Mouse (Mus musculus) limb, embryonic 11.5 days (tissue): ENCODE measurements around the gene Olfr545. TPM values are rescaled to one million over a fixed set of nuclear protein-coding genes. Genes with fewer than 3 reads are reported as not detected.
"Not testable (repeated sequence)": the region's sequence is repeated elsewhere in the genome, so short reads cannot be mapped to it uniquely, and the experiment has no call there.

ENCODE experiments used
- ATAC-seq: fragments of 200-750 bp; cut with Nextera tagmentation; 2 replicates; pipeline ENCODE4 v1.8.0; 2017; ENCODE audit warnings: low read depth; ENCODE audit not compliant: insufficient number of reproducible peaks, low FRiP score, low TSS enrichment
- DNase-seq: peaks from one replicate; pipeline ENCODE4 v3.0.0-alpha.2; 2015; ENCODE audit warnings: low spot score
- H3K27ac ChIP-seq: fragments of 300-500 bp; sonication (generic); replicated peaks from 2 replicates; pipeline ENCODE4 v1.5.1; 2014; ENCODE audit warnings: low read depth, mild to moderate bottlenecking, low read length
- H3K27me3 ChIP-seq: fragments of 300-500 bp; sonication (generic); 2 replicates; pipeline ENCODE4 v1.6.1; 2014; ENCODE audit warnings: mild to moderate bottlenecking, low read length, mixed read lengths; ENCODE audit not compliant: control insufficient read depth, insufficient read depth
- H3K36me3 ChIP-seq: fragments of 300-500 bp; sonication (generic); 2 replicates; pipeline ENCODE4 v1.6.1; 2014; ENCODE audit warnings: mild to moderate bottlenecking, low read length, moderate library complexity, mixed read lengths; ENCODE audit not compliant: control insufficient read depth, insufficient read depth
- H3K4me1 ChIP-seq: fragments of 300-500 bp; sonication (generic); 2 replicates; pipeline ENCODE4 v1.6.1; 2014; ENCODE audit warnings: low read length, mixed read lengths; ENCODE audit not compliant: control insufficient read depth, insufficient read depth
- H3K4me2 ChIP-seq: fragments of 300-500 bp; sonication (generic); 2 replicates; pipeline ENCODE4 v1.6.1; 2014; ENCODE audit warnings: low read depth, mild to moderate bottlenecking, moderate library complexity; ENCODE audit not compliant: severe bottlenecking
- H3K4me3 ChIP-seq: fragments of 300-500 bp; sonication (generic); 2 replicates; pipeline ENCODE4 v1.5.1; 2014; ENCODE audit warnings: low read depth, low read length
- H3K9ac ChIP-seq: fragments of 300-500 bp; sonication (generic); 2 replicates; pipeline ENCODE4 v1.6.1; 2014; ENCODE audit warnings: mild to moderate bottlenecking, low read length
- H3K9me3 ChIP-seq: fragments of 300-500 bp; sonication (generic); 2 replicates; pipeline ENCODE4 v1.6.1; 2016; ENCODE audit warnings: low read length; ENCODE audit not compliant: control insufficient read depth
- WGBS: fragments of 180-500 bp; shearing (Covaris S2); extraction: QIAGEN DNeasy Blood & Tissue Kit; methylation state at CpG from one replicate; pipeline ENCODE4 v1.1.7; 2014; 5-methylcytosine and 5-hydroxymethylcytosine counted together
- polyA plus RNA-seq: library from polyadenylated mRNA; unstranded; fragments of >200 nt; fragmentation: Nextera tagmentation; extraction: Ambion mirVana; gene quantifications from 2 replicates; pipeline ENCODE4 v1.2.1, GENCODE M21; 2014

Gene Olfr545
- polyA plus RNA-seq, 1 experiment from 2014 or later, result 0.39 TPM

DNA sequence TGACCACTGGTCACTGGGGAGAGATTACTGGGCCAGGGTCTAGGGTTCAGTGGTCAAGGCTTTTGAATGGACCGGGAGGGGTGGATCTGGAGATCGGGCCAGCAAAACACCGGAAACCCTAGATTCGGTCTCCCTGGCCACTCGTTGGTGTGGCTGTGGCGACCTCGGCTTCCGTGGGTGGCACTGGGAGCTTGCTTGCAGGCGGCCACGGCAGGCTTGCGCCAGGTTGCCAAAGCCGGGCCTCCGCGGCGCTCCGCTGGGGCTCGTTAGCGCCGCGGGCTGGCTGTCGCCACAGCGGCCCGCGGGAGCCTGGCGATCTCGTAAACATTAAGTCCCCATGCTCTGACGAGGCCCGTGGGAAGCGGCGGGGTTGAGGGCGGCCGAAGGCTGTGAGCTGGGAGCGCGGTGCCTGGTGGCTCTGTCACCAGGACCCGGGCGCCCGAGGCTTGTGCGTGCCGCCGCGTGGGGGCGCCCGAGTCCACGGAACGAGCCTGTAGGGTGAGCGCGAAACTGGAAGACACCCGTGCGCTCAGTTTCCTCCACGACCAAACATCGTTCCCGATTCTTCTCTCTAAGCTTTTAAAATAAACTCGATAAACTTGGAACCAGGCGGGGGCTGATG is 13.6 kb upstream of the Olfr545 start:
- H3K4me3 ChIP-seq, result peak overlapping the region; percentile 36
- peaks cover 3% of the 10 kb centered on the region; the same call in 1 of the 2 replicates for H3K27me3 ChIP-seq
- H3K9ac ChIP-seq, result peak overlapping the region; percentile 69
- no peak overlapping the region for H3K27ac ChIP-seq
- no peaks in the 10 kb centered on the region for H3K36me3 ChIP-seq
- peak; percentile 92 for DNase-seq
- no peaks in the 10 kb centered on the region for H3K9me3 ChIP-seq
- H3K4me2 ChIP-seq, result peak overlapping the region; percentile 85
- no peaks in the 10 kb centered on the region for H3K4me1 ChIP-seq
- ATAC-seq, result peak; percentile 85
- WGBS, result under 1% methylated on average over 54 of the region's 54 CpGs

DNA sequence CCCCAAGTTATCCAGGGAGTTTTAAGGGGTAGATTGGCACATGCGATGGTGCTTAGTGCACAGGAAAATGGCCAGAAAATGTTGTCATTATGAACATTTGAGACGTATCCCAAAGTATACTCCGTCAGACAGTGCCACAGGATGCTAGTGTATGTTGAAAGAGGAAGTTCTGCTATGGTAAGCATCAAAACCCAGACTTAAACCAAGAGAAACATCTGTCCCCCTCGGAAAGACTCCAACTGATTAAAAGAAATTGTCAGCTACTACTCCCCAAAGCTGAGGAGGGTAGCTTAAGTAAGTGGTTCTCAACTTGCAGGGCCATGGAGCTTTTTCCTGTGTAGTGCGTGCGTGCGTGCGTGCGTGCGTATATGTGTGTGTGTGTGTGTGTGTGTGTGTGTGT is 12.6 kb upstream of the Olfr545 start:
- DNase-seq (no peak), ATAC-seq (no peak)
- no peak overlapping the region for H3K27ac ChIP-seq
- H3K4me2 ChIP-seq, result no peak overlapping the region
- no peak overlapping the region for H3K4me3 ChIP-seq
- H3K27me3 ChIP-seq, result peaks cover 3% of the 10 kb centered on the region; the same call in 1 of the 2 replicates
- no peaks in the 10 kb centered on the region for H3K36me3 ChIP-seq
- H3K9me3 ChIP-seq, result no peaks in the 10 kb centered on the region
- no peaks in the 10 kb centered on the region for H3K4me1 ChIP-seq
- H3K9ac ChIP-seq, result no peak overlapping the region
- WGBS, result 93% methylated on average over 10 of the region's 10 CpGs

DNA sequence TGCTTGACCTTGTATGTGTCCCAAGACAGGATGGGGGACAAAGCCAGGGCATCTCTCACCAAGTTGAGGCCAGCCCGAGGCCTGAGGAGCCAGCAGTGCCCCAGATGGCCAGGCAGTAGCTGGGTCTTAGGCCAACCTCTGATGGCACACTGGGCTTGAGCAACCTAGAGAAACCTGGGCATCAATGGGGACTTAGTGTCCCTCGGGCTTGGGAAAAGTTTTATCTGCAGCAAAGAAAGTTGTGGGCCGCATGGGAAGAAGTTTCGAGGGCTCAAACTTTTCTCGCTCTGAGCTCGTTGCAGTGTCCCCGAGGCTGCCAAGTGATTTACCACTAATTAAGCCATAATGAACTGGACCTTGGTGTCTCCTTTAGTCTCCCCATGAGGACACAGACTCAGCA is 10.4 kb upstream of the Olfr545 start:
- no peak for DNase-seq
- ATAC-seq, result no peak
- Histone ChIP-seq H3K27me3 (peaks cover 3% of the 10 kb centered on the region; the same call in 1 of the 2 replicates), H3K9me3 (no peaks in the 10 kb centered on the region), H3K4me2 (no peak overlapping the region), H3K4me1 (no peaks in the 10 kb centered on the region), H3K4me3 (no peak overlapping the region), H3K27ac (no peak overlapping the region), H3K36me3 (no peaks in the 10 kb centered on the region), H3K9ac (no peak overlapping the region)
- WGBS, result 71% methylated on average over 7 of the region's 7 CpGs

DNA sequence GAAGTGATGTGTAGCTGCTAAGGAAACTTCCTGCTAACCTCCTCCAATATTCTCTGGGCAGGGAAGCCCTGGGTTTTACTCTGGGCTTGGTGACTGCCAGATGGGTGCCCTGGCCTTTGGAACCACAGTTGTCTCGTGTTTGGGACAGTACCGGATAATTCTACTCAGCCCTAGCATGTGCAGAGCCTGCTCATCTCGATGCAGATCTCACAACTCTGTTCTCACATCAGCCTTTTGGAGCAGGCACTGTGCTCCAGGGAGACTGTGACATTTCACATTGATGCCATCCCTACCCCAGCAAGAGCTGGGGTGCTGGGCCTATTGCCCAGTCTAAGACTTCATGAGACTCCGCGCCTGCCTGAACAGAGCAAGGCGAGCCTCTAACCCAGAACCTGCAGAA is 9.3 kb upstream of the Olfr545 start:
- ATAC-seq (no peak), DNase-seq (no peak)
- H3K4me3 ChIP-seq, result no peak overlapping the region
- H3K27ac ChIP-seq, result no peak overlapping the region
- no peaks in the 10 kb centered on the region for H3K36me3 ChIP-seq
- no peaks in the 10 kb centered on the region for H3K4me1 ChIP-seq
- H3K9ac ChIP-seq, result no peak overlapping the region
- no peaks in the 10 kb centered on the region for H3K9me3 ChIP-seq
- WGBS, result 91% methylated on average over 6 of the region's 6 CpGs
- H3K4me2 ChIP-seq, result no peak overlapping the region
- no peaks in the 10 kb centered on the region for H3K27me3 ChIP-seq

DNA sequence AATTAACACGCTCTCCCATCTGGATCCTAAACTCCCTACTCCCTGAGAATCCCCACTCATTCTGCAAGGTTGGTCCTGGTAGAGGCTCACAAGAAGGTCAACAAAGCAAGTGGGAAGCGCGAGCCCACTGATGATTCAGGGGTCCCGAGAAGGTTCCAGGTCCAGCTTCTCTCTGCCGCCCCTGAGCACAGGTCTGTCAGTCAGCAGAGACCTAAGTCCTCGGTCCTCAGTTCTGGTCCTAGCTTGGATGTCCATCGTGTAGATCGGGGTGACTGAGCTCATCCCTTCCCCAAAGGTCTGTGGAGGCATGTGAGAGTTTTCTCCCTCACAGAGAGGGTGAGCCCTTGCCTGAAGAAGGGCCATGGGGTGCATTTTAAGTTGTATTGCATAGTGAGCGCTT is 8.7 kb upstream of the Olfr545 start:
- H3K36me3 ChIP-seq, result no peaks in the 10 kb centered on the region
- no peaks in the 10 kb centered on the region for H3K9me3 ChIP-seq
- H3K27me3 ChIP-seq, result no peaks in the 10 kb centered on the region
- no peak overlapping the region for H3K4me2 ChIP-seq
- no peak overlapping the region for H3K27ac ChIP-seq
- 87% methylated on average over 9 of the region's 9 CpGs for WGBS
- no peaks in the 10 kb centered on the region for H3K4me1 ChIP-seq
- DNase-seq (no peak), ATAC-seq (no peak)
- no peak overlapping the region for H3K4me3 ChIP-seq
- no peak overlapping the region for H3K9ac ChIP-seq

DNA sequence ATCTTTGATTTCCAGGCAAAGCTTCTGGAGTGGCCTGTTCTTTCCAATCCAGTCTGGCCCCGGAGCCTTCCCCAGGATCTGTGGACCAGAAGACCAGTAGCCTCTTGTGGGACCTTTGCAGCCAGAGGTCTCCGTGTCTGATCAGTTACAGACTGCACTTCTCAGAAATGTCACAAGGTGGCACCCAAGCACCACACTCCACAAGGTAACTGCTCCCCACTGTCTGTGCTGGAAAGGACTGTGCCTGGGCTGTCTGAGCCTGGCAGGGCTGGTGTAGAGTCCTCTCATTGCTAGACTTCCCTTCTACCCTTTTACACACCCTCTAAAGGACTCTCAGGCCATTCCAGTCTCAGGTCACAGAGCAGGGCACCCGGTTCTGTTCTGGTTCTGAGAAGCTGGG is 7.5 kb upstream of the Olfr545 start:
- Histone ChIP-seq H3K4me1 (no peaks in the 10 kb centered on the region), H3K9me3 (no peaks in the 10 kb centered on the region), H3K27me3 (no peaks in the 10 kb centered on the region), H3K9ac (no peak overlapping the region), H3K27ac (no peak overlapping the region), H3K4me3 (no peak overlapping the region), H3K4me2 (no peak overlapping the region), H3K36me3 (no peaks in the 10 kb centered on the region)
- WGBS, result 45% methylated on average over 3 of the region's 3 CpGs
- DNase-seq, result peak; percentile 83
- ATAC-seq, result peak; percentile 64

DNA sequence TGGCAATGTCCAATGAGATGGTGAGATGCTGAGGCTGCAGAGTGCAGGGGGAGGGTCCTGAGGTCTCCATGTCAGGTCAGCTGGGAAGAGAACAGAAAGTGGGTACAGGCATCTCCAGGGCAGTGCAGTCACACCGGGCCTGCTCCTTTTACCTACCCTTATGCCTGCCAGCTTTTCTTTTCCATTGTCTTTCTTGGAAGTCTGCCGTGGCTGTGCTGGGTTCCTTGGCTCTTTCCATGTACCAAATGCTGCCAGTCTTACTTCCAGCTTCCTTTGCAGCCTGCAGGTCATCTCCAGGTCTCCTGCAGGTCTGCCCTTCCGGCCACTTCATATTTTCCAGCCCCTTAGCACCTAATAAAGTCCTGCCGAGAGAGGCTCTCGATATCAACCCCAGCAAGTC is 2.6 kb upstream of the Olfr545 start:
- Histone ChIP-seq H3K27me3 (no peaks in the 10 kb centered on the region), H3K27ac (no peak overlapping the region), H3K4me1 (no peaks in the 10 kb centered on the region), H3K4me3 (no peak overlapping the region), H3K9me3 (no peaks in the 10 kb centered on the region), H3K9ac (no peak overlapping the region), H3K4me2 (no peak overlapping the region), H3K36me3 (no peaks in the 10 kb centered on the region)
- ATAC-seq (no peak), DNase-seq (no peak)
- 67% methylated on average over 5 of the region's 5 CpGs for WGBS

DNA sequence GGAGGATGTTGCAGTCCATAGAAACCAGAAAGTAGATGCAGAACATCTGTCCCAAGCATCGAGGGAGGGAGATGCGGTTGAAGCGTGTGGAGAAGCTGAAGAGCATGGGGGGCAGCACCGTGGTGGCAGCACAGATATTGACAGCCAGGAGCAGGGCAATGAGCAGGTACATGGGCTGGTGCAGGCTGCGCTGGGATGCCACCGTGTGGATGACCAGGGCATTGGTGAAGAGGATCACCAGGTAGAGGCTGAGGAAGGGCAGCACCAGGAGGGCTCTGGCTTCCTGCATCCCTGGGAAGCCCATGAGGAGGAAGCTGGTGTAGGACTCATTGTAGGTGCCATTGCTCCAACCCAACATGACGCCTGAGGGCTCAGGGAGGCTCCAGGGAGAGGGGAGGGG is 5.0 kb downstream of the Olfr545 start:
- H3K27ac ChIP-seq, H3K27me3 ChIP-seq, H3K4me2 ChIP-seq, DNase-seq, H3K4me3 ChIP-seq, H3K9ac ChIP-seq, ATAC-seq, H3K4me1 ChIP-seq, H3K36me3 ChIP-seq, H3K9me3 ChIP-seq: not testable (repeated sequence)
- WGBS, result 41% methylated on average over 6 of the region's 7 CpGs

DNA sequence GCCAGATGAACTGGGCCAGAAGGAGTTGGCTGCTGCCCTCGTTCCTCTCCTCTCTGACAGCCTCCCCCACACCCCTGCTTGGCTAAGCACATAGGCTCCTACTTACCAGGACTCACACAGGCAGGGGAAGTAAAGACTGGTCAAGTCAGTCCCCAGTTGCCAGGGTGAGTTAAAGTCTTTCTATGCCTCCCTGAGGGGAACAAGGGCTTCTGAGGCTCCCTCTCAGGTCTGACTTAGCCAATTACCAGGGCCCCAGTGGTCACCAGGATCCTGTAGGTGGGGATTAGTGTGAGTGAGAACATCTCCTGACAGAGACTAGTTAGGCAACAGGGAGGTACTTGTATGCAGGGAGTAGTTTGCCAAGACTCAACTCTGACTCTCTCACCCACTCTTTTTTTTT is 11.2 kb downstream of the Olfr545 start, which contains the start of gene Olfr544:
Gene Olfr544, minus strand, starts transcription at position 153 of the 400 bp plus-strand sequence.
- WGBS, result 81% methylated on average over 1 of the region's 1 CpGs
- Histone ChIP-seq H3K27me3 (no peaks in the 10 kb centered on the region), H3K4me1 (no peaks in the 10 kb centered on the region), H3K4me2 (no peak within 1 kb of the TSS), H3K9ac (no peak within 1 kb of the TSS), H3K9me3 (no peaks in the 10 kb centered on the region), H3K27ac (no peak within 1 kb of the TSS), H3K4me3 (no peak within 1 kb of the TSS), H3K36me3 (no peaks in the 10 kb centered on the region)
- DNase-seq, result no peak
- ATAC-seq, result no peak
